Mouse (Mus musculus) frontal cortex, postnatal 36 days (tissue): ENCODE results near the gene Mmp14.

ENCODE experiments used
- DNase-seq, 2 experiments: peaks; one replicate each; pipeline ENCODE4 v3.0.0; 2022; ENCODE audit warnings: low spot score in 2 of 2

Gene Mmp14

DNA sequence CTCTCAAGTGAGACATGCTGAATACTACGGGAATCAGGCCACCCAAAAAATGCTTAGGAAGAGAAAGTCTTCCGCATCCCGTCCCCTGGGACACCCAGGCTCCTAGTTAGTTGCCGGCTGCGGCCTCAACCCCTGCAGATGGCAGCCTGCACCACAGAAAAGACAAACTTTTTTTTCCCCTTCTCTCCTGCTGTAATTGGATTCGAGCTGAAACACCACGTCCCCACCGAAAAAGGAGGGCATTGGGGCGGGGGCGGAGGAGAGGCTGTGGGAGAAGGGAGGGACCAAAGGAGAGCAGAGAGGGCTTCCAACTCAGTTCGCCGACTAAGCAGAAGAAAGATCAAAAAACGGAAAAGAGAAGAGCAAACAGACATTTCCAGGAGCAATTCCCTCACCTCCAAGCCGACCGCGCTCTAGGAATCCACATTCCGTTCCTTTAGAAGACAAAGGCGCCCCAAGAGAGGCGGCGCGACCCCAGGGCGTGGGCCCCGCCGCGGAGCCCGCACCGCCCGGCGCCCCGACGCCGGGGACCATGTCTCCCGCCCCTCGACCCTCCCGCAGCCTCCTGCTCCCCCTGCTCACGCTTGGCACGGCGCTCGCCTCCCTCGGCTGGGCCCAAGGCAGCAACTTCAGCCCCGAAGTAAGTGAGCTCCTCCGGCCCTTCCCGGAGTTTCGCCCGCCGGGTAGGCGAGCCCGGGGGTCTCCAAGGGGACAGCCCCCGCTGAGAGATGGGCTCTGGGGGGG lies at the start of gene Mmp14:
Gene Mmp14, plus strand, starts transcription at position 279 of the 744 bp plus-strand sequence.
- DNase-seq = peak; percentile 45 to 47

DNA sequence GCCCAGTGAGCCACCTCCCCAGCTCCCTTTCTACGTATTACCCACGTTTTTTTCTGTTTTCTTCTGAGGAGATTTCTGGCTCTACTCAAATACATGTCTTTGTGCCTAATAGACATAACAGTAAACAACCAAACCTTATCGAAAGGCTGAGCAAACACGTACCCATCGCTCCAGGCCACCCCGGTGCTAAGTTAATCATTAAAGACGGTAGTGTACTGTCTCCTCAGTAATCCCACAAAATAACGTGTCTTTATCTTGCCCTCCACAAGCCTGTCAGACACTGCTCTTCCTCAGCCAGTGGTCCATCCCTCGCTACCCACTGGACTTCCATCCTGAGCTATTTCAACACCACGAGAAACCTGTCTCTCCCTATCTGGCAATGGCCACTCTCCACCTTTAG lies 49.6 kb upstream of the Mmp14 start:
- DNase-seq = no peak

DNA sequence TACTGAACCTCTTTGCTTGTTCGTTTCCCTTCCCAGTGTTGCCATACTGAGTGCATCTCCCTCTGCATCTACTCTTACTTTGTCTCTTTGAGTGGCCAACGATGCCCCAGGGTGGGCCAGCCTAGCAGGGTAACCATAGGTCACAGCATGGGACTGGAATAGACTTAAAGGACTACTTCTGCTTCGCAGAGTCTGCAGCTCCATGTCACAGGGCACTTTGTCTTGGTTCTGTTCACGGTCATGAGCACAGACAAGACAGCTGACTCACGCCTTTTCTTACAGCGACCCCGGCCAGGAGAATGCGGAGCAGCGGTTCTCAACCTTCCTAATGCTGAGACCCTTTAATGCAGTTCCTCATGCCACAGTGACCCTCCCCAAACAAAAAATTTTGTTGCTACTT lies 48.8 kb upstream of the Mmp14 start:
- no peak for DNase-seq

DNA sequence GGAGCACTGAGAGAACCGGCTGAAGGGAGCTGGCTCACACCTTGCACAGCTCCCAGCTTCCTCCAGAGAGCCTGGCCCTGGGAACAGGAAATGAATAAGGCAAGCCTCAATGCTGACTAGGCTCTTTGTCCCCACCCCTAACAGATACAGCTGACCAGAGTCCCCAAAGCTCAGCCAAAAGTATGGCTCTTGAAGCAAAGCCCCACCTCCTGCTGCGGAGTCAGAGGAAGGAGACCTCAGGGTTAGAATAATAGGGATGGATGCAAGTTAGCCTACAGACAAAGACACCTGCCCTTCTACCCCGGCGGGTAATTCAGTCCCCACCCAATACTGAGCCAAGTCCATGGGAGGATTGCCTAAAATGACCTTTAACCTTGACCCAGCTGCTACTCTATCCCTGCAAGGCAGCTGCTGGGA lies 48.0 kb upstream of the Mmp14 start:
- no peak for DNase-seq

DNA sequence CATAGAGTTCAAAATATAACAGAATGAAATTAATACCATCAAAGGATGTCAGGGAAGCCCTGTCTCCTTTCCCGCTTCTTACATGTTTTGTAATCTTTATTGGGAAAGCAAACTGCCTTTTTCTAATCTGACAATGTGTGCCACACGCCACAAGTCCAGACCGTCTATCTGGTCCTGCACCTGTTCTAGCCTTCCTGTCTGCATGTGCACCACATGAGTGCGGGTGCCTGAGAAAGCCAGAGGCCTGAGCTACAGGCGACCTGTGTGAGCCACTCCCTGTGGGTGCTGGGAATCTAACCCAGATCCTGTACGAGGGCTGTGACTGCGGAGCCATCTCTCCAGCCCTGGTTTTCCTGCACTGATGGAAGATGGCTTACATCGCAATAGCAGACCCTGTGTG lies 47.0 kb upstream of the Mmp14 start:
- no peak for DNase-seq

DNA sequence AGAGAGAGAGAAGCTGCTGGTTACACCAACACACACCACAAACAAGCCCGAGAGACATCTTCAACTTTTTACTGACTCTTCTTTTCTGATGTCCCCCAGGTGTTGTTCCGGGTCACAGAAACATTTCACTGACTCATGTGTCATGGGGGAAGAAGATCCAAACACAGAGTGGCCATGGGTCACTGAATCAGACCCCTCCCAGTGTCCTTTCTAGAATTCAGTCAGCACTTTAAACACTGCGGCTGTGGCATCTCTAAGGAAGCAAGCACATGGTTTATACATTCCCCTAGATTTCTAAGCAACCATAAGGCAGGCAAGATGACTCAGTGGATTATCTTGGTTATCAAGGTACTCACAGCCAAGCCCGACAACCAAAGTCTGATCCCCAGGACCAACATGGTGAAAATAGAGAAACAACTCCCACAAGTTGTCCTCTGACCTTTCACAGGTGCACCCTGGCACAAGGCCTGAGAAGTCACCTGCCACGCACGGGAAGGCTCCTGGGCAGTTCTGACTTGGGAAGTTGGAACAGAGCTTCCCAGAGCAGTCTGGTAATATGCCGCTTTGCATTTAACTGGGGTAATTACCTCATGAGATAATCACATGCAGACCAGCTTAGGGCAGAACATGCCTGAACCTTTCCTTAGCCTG lies 45.3 kb upstream of the Mmp14 start:
- DNase-seq = no peak

DNA sequence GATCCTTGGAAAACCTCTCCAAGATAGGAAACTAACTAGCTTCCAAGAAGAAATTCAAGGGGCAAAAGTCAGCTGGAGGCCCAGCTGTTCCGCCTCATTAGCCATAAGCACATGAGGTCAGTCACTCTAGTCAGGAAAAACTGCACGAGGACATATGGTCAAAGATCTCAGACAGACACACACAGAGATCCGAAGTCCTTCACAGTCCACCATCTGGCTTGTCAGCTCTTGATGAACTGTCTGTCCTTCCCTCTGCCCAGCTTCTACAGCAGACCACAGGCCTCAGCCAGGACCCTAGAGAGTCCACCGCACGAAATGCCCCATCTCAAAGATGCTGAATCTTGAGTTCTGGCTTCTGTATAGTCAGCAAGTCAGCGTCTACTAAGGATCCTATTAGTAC lies 43.9 kb upstream of the Mmp14 start:
- DNase-seq = no peak

DNA sequence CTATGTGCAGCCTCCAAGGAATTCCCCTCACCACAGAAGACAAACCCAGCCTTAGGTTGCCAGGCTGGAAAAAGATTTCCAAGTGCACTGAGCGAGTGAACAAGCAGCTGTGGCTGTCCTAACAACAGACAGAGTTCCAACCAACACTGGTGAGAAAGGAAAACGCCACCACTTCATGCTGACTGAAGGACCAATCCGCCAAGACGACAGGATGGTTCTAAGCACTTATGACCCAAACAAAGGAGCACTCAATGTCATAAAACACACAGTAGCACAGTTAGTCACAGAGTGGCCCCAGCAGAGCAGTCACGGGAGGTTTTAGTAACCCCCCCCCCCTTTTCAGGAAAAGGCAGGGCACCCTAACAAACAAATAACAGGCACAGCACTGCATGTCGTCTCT lies 40.6 kb upstream of the Mmp14 start:
- no peak for DNase-seq

DNA sequence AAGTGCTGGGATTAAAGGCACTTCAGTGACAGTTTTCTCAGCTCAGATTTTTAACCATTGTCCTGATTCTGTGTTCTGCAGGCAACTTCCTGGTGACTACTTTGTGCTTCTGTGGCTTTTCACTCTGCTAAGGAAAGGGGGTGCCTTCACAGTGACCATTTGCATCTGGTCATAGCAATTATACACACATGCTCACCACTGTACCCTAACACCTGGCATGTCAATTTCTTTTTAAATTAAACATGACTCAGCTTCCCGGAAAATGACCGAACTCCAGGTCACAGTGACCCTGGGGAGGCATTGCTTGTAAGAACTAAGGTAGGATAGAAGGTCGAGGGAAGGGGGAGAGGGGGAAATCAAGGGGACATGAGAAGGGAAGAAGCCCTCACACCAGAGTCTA lies 37.6 kb upstream of the Mmp14 start:
- DNase-seq = no peak

DNA sequence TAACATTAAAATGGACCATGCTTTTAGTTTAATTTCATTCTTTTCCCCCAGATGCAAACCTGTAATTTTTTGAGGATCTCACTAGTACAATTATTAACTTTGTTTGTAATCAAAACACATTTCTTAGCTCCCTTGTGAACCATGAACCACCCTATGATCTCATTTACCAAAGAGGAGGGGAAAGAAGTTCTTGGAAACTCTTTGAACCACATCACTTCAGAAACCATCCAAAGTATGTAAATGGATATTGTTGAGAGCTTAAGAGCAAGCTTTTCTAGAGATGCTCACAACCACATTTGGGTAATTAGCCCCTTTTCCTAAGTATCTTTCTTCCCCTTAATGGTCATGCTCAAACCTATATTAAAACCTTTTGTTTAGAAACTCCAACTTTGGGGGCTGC lies 37.1 kb upstream of the Mmp14 start:
- no peak for DNase-seq

DNA sequence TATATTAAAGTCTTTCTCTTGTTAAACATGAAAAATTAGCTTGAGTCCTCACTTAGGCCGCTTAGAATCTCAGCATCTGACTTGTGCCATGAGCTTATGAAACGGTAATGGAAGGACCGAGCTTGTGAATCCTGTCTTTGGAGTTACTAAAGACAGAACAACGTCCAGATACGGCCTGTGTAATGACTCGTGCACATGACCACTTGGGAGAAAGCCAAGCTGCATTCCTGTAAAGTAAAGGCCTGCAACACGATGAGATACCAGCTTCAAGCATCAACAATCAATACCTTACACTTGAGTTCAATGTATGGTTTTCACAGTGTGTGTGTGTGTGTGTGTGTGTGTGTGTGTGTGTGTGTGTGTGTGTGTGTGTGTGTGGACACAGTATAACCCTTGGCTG lies 34.7 kb upstream of the Mmp14 start:
- no peak for DNase-seq

DNA sequence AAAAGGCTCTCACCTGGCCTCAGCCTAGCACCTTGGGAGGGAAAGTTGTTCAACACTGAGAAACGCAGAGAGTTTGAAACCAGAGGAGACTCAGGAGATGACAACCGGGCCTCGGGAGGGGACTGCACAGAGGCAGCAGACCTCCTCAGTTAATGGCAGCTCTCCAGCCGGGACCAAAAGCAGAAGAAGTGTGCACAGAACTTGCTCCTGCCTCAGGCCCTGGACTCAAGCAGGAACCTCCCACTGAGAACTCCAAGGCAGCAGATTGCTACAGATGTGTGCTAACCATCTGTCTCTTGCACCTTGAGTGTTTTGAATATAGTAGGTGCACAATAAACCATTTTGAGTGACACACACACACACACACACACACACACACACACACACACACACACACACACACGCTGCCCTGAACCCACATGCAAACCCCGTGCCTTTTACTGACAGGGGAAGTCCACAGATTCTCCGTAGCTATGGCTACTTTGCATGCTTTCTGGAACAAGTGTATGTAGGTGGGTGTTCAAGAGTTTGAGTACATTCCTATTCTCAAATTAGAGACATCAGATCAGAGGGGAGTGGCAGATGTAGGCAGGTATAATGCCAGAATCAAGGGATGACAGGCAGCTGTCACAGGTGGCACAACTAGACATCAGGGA lies 33.4 kb upstream of the Mmp14 start:
- no peak for DNase-seq

DNA sequence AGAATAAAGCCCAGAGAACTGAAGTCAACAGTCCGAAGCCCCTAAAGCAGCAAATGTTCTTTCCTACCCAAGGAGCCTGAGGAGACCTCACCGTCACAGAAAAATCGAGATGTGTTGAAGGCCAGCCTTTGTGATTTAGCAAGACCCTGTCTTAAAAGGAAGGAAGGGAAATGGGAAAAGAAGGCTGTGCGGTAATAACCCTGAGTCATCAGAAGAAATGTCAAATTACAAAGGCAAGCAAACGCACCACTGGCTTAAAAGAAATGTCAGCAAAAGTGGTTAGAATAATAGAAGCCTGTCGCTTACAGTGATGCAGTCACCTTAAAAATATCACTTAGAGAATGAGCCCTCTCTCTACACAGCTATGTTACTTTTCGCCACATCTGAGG lies 32.9 kb upstream of the Mmp14 start:
- no peak for DNase-seq

DNA sequence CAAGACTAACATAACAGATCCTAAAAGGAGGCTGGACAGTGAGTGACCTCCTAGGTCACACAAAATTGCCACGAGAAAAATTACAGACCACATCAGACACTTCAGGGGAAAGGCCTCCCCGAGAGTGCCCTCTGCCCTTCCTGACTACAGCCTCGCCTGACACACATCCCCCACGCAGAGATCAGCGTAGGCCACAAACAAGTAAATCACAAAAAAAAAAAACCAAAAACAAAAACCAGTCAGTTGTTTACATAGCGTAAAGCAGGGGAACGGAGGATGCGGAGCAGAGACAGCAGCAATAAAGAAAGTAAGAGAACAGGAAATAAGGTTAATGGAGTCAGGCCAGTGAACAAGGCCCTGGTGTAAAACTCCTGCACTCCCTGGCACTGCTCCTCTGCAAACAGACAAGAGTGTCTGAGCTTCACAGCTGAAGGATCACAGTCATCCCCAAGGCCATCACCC lies 32.5 kb upstream of the Mmp14 start:
- DNase-seq = no peak

DNA sequence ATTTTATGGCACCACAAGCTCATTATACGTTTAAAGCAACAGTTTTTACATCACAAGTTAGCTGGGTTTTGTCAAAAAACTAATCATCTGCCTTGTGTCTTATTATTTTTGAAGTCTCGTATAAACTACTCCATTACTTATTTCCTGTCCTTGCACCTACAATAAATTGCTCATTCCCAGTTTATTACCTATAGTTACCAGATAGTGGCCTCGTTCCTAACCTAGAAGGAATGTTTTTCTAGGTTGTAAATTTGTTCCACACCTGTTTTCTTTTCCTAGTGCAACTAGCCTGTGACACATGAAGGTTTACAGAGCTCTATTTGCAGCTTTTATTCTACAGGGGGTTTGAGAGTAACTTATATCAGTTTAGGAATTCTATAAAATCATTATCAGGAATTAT lies 29.7 kb upstream of the Mmp14 start:
- no peak for DNase-seq

DNA sequence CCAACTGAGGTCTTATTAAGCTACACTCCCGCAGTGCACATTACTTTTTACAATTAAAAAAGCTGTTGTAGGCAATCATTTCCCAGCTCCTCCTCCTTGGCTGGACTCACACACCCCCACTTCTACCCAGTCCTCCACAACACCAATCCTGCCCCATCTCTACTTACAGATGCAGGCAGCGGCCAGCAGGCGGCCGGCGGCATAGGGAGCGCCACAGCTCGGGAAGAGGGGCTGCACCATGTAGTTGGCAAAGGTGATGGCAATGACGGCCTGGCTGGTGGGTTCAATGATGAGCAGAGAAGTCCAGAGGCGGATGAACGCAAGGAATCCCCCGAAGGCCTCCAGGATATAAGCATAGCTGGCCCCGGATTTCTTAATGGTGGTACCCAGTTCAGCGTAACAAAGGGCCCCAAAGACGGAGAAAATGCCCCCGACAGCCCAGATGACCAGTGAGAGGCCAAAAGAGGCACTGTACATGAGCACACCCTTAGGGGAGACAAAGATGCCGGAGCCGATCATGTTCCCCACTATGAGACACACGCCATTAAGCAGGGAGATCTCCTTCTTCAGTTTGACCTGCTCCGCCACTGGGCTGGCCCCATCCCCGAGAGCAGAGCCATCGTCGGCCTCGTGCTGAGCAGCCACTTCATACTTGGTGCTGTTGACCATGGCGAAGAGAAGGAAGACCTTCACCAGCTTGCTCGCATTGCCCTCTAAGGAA lies 22.9 kb upstream of the Mmp14 start:
- no peak for DNase-seq

DNA sequence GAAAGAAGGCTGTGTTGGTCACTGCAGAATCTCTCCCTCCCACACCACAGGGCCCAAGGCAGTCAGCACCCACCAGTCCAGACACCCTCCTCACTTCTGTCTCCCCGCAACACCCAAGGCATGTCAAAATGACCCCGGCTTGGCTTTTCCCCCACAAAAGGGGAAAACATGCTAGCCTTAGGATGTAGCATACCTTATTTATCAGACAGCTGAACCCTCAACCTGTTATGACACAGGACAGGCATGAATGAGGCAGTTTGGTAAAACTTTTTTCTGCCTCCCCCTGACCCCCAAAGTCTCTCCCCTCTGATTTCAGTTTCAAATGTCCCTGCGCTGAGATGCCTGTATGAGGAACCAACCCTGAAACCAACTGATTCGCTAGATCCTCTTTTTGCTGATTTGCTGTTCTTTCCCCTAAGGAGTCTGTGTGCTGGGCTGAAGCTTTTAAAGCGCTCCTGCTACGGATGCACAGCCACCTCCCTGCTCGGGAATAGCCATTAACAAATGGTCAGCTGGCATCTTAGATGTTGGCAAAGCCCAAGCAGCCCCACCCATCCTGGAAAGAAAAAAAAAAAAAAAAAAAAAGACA lies 22.3 kb upstream of the Mmp14 start:
- DNase-seq = no peak

DNA sequence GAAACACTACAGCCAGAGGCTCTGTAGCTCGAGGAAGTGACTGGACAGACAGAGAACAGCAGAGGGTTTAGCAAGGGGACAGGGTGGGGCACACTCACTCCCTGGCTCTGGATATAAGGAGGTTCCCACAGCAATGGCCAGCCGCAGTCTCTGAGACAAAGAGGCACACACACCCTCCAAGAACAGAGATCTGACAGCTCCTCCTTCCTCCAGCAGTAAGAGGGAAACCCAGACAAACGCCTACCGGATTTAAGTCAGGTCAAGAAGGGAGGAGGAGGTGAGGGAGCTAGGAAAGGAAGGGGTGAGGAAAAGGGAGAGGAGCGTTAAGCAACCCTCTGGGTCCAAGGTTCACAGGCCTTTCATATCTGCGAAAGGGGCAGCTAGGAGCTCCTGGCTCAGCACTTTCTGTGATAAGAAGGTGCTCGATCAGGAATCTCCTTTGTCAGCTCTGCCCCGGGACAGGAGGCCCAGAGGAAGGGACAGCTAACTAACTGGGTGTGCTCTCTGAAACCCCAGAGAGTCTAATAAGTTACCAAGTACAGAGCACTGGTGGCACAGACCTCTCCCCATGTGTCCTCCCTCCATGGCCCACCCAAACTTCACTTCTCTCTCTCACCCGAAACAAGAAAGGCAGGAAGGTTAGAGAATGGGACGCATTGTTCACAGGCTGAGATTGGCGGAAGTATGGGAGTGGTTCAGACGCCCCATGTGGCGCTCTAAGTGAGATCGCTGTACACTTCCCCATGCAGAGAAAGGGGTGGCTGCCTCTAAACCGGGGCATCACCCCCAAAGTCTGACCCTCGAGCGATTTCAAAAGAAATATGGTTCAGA lies 21.2 kb upstream of the Mmp14 start:
- DNase-seq = no peak

DNA sequence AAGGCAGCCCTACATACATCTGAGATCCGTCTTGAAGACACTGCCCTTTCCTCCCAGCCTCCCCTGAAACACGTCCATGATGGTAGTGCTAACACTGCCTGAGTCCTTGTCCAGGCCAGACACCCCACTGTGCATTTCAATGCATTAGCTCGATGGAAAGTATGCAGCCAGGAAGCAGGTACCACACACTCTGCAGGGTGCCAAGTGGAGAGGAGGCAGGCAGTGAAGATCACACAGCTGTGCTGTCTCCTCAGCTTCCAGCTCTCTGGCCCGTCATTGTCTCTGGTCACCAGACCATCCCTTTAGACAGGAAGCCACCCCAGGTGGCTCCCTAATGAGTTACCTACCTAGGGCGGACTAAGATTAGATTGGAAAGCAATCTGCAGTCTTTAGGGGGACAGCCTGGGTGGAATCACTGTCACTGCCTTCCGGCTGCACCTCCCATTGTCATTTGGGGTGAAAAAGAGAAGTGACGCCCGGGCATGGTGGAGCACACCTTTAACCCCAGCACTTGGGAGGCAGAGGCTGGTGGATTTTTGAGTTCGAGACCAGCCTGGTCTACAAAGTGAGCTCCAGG lies 19.3 kb upstream of the Mmp14 start:
- DNase-seq = no peak

DNA sequence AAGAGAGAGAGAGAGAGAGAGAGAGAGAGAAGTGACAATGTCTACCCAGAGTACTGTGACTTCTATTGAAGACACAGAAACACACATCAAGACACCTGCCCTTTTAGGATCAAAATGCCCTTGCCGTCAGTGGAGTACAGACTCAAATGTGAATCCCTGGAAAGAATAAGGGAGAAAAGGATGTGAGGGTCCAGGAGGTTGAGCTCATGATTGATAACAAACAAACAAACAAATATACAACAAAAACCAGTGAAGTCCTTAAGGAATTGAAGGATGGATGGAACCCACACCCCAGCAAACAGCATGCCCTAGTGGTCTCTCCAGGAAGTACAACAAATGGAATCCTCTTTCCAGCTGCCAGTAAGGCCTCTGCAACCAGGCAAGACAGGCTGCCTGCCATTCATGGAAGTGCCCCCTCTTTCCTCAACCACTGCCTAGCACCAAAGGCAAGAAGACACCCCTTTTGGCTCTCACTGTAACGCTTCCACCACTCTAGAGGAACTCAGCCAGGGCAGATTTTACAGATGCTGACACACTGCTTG lies 18.7 kb upstream of the Mmp14 start:
- DNase-seq = peak; percentile 38 to 54
